Mouse (Mus musculus) adrenal gland, postnatal 10 days (tissue): ENCODE data around the gene Ptprt. TPM values are rescaled to one million over a fixed set of nuclear protein-coding genes. Genes with fewer than 3 reads are reported as not detected.

Experiments used
- DNase-seq: peaks from one replicate; pipeline ENCODE4 v3.0.0; 2021; ENCODE audit warnings: mixed read lengths
- long read RNA-seq, 2 experiments: library from polyadenylated mRNA; stranded (forward); transcript quantifications; one replicate each; pipeline ENCODE4 v2.0.0; 2021
- total RNA-seq, 2 experiments: library from RNA; stranded (reverse); gene quantifications; 2 replicates each; pipeline ENCODE4 v1.2.3; 2021

Ptprt gene
- total RNA-seq, result 1 to 10 TPM in 1 of 2 experiments, under 1 TPM in 1; 0.99 to 1.4 TPM
- long read RNA-seq, experiment 1, partial matches to known transcripts, result 0 of 1 reads
- long read RNA-seq, experiment 1, other reads (novel, unspliced or antisense), result 0 of 1 reads
- long read RNA-seq, experiment 2, result 0 reads

- no peak for DNase-seq
Observed at GRCm38 (mm10) chr2:162660941-162661386, at the start of gene Ptprt. Gene Ptprt, minus strand, starts transcription at chr2:162661147.

GRCm38 (mm10) chr2:162710443-162710842 lies 49.5 kb upstream of the Ptprt start:
- no peak for DNase-seq

GRCm38 (mm10) chr2:162699691-162700090 lies 38.7 kb upstream of the Ptprt start:
- DNase-seq, result peak; percentile 60

- no peak for DNase-seq
Observed at GRCm38 (mm10) chr2:162699036-162699435, 38.1 kb upstream of the Ptprt start.

GRCm38 (mm10) chr2:162698068-162698467 lies 37.1 kb upstream of the Ptprt start:
- DNase-seq, result no peak

- DNase-seq, result no peak
Observed at GRCm38 (mm10) chr2:162697151-162697550, 36.2 kb upstream of the Ptprt start.

GRCm38 (mm10) chr2:162692143-162692542 lies 31.2 kb upstream of the Ptprt start:
- DNase-seq, result no peak

- DNase-seq, result peak; percentile 57
Observed at GRCm38 (mm10) chr2:162682674-162683073, 21.7 kb upstream of the Ptprt start.

GRCm38 (mm10) chr2:162662431-162662970 lies 1.6 kb upstream of the Ptprt start:
- no peak for DNase-seq

- no peak for DNase-seq
Observed at GRCm38 (mm10) chr2:162661733-162662132, 786 bp upstream of the Ptprt start.

GRCm38 (mm10) chr2:162660231-162660940 lies 561 bp downstream of the Ptprt start:
- DNase-seq, result peak; percentile 10

GRCm38 (mm10) chr2:162658997-162659396 lies 1.9 kb downstream of the Ptprt start:
- DNase-seq, result peak; percentile 90

- DNase-seq, result no peak
Observed at GRCm38 (mm10) chr2:162657541-162657940, 3.4 kb downstream of the Ptprt start.

GRCm38 (mm10) chr2:162654416-162654815 lies 6.5 kb downstream of the Ptprt start:
- no peak for DNase-seq

- peak; percentile 55 for DNase-seq
Observed at GRCm38 (mm10) chr2:162638676-162639075, 22.3 kb downstream of the Ptprt start.

GRCm38 (mm10) chr2:162637537-162637936 lies 23.4 kb downstream of the Ptprt start:
- no peak for DNase-seq

- no peak for DNase-seq
Observed at GRCm38 (mm10) chr2:162636387-162637009, 24.4 kb downstream of the Ptprt start.

- no peak for DNase-seq
Observed at GRCm38 (mm10) chr2:162634901-162635300, 26.0 kb downstream of the Ptprt start.

GRCm38 (mm10) chr2:162626076-162626475 lies 34.9 kb downstream of the Ptprt start:
- DNase-seq, result no peak

- DNase-seq, result no peak
Observed at GRCm38 (mm10) chr2:162624707-162625106, 36.2 kb downstream of the Ptprt start.

- DNase-seq, result no peak
Observed at GRCm38 (mm10) chr2:162614256-162614655, 46.7 kb downstream of the Ptprt start.

GRCm38 (mm10) chr2:162613480-162613879 lies 47.5 kb downstream of the Ptprt start:
- no peak for DNase-seq

- DNase-seq, result no peak
Observed at GRCm38 (mm10) chr2:162602721-162603120, 58.2 kb downstream of the Ptprt start.
